Mouse (Mus musculus) kidney, adult 8-10 months (tissue): ENCODE data around the gene Spata2.
A peak's percentile ranks its signal among the peaks of the same experiment; 100 is the strongest.

Source experiments
- DNase-seq, 2 experiments: peaks; one replicate each; pipeline ENCODE4 v3.0.0; 2022

Spata2 gene

GRCm38 (mm10) chr2:167479501-167479900, 13.2 kb downstream of the Spata2 start:
- DNase-seq: no peak

- no peak for DNase-seq
Measured at GRCm38 (mm10) chr2:167478128-167478527, 14.6 kb downstream of the Spata2 start.

GRCm38 (mm10) chr2:167476762-167477161, 15.9 kb downstream of the Spata2 start:
- DNase-seq: peak; percentile 32 to 42

GRCm38 (mm10) chr2:167476200-167476688, 16.4 kb downstream of the Spata2 start:
- DNase-seq: peak; percentile 39 to 52

GRCm38 (mm10) chr2:167475596-167475995, 17.1 kb downstream of the Spata2 start:
- DNase-seq: no peak

- DNase-seq: no peak
Measured at GRCm38 (mm10) chr2:167474218-167474617, 18.5 kb downstream of the Spata2 start.

- no peak for DNase-seq
Measured at GRCm38 (mm10) chr2:167471585-167471984, 21.1 kb downstream of the Spata2 start.

GRCm38 (mm10) chr2:167470611-167471010, 22.1 kb downstream of the Spata2 start:
- DNase-seq: no peak

GRCm38 (mm10) chr2:167468444-167468843, 24.2 kb downstream of the Spata2 start:
- no peak for DNase-seq

- no peak for DNase-seq
Measured at GRCm38 (mm10) chr2:167467214-167467613, 25.5 kb downstream of the Spata2 start.

GRCm38 (mm10) chr2:167465951-167466350, 26.7 kb downstream of the Spata2 start:
- DNase-seq: no peak

GRCm38 (mm10) chr2:167463802-167464201, 28.9 kb downstream of the Spata2 start:
- DNase-seq: no peak

- DNase-seq: peak; percentile 55 to 81
Measured at GRCm38 (mm10) chr2:167462954-167463353, 29.7 kb downstream of the Spata2 start.

- DNase-seq: no peak
Measured at GRCm38 (mm10) chr2:167459071-167459865, 33.4 kb downstream of the Spata2 start.

GRCm38 (mm10) chr2:167458548-167458947, 34.1 kb downstream of the Spata2 start:
- no peak for DNase-seq

- DNase-seq: no peak
Measured at GRCm38 (mm10) chr2:167457213-167457612, 35.5 kb downstream of the Spata2 start.

- no peak for DNase-seq
Measured at GRCm38 (mm10) chr2:167456361-167457020, 36.2 kb downstream of the Spata2 start.

GRCm38 (mm10) chr2:167453814-167454213, 38.9 kb downstream of the Spata2 start:
- no peak for DNase-seq

GRCm38 (mm10) chr2:167450647-167451046, 42.0 kb downstream of the Spata2 start:
- DNase-seq: peak; percentile 47 to 48

- no peak for DNase-seq
Measured at GRCm38 (mm10) chr2:167449331-167450275, 43.1 kb downstream of the Spata2 start.

- DNase-seq: no peak
Measured at GRCm38 (mm10) chr2:167447629-167448028, 45.1 kb downstream of the Spata2 start.

- no peak for DNase-seq
Measured at GRCm38 (mm10) chr2:167447207-167447606, 45.5 kb downstream of the Spata2 start.
